Mouse (Mus musculus) MEL (cell line): ENCODE data around the gene Rras2. TPM values are rescaled to one million over a fixed set of nuclear protein-coding genes. Genes with fewer than 3 reads are reported as not detected.

Experiments
- DNase-seq: peaks from one replicate; pipeline ENCODE4 v3.0.0; 2011; ENCODE audit warnings: low read depth, low spot score
- H3K27ac ChIP-seq: 2 replicates; pipeline ENCODE4 v1.5.1; 2012; ENCODE audit warnings: low read depth, mild to moderate bottlenecking, control low read depth, low read length, moderate library complexity; ENCODE audit not compliant: control insufficient read depth
- H3K27me3 ChIP-seq, 2 experiments: fragments of 150-350 bp in 1 of 2; sonication (generic) in 1 of 2; 2 replicates each; pipeline ENCODE4 v1.6.1; 2012; ENCODE audit warnings: low read length in 2 of 2, mild to moderate bottlenecking in 2 of 2, improper control_type of control experiment in 1 of 2, moderate library complexity in 1 of 2; ENCODE audit not compliant: insufficient read depth in 2 of 2, control insufficient read depth in 1 of 2
- H3K36me3 ChIP-seq, 2 experiments: 2 replicates each; pipeline ENCODE4 v1.6.1; 2012 to 2014; ENCODE audit warnings: low read length in 2 of 2, improper control_type of control experiment in 1 of 2, inconsistent platforms in 1 of 2, mild to moderate bottlenecking in 1 of 2; ENCODE audit not compliant: insufficient read depth in 2 of 2, control insufficient read depth in 1 of 2
- H3K4me1 ChIP-seq, 2 experiments: fragments of 150-350 bp in 1 of 2; sonication (generic) in 1 of 2; 2 replicates each; pipeline ENCODE4 v1.6.1; 2012; ENCODE audit warnings: low read length in 2 of 2, improper control_type of control experiment in 1 of 2, mild to moderate bottlenecking in 1 of 2; ENCODE audit not compliant: insufficient read depth in 2 of 2, control insufficient read depth in 1 of 2
- H3K4me3 ChIP-seq, 2 experiments: fragments of 150-350 bp in 1 of 2; sonication (generic) in 1 of 2; 2 replicates each; pipeline ENCODE4 v1.5.1; 2012; ENCODE audit warnings: low read depth in 2 of 2, low read length in 2 of 2, mild to moderate bottlenecking in 2 of 2, moderate library complexity in 2 of 2, control low read depth in 1 of 2, improper control_type of control experiment in 1 of 2; ENCODE audit not compliant: control insufficient read depth in 1 of 2, insufficient read depth in 1 of 2
- H3K79me2 ChIP-seq: 2 replicates; pipeline ENCODE4 v1.6.1; 2012; ENCODE audit warnings: mild to moderate bottlenecking, low read length, moderate library complexity; ENCODE audit not compliant: control insufficient read depth, poor library complexity, insufficient read depth
- H3K9ac ChIP-seq: 2 replicates; pipeline ENCODE4 v1.6.1; 2012; ENCODE audit warnings: low read depth, mild to moderate bottlenecking, control low read depth, low read length, moderate library complexity; ENCODE audit not compliant: control insufficient read depth, poor library complexity, severe bottlenecking
- H3K9me3 ChIP-seq: fragments of 150-350 bp; sonication (generic); replicated peaks from 2 replicates; pipeline ENCODE4 v1.6.1; 2012; ENCODE audit warnings: mild to moderate bottlenecking, low read length, improper control_type of control experiment, moderate library complexity; ENCODE audit not compliant: insufficient read depth
- BHLHE40 ChIP-seq: IDR thresholded peaks from 2 replicates; pipeline ENCODE4 v1.6.1; 2012; ENCODE audit warnings: low read depth, mild to moderate bottlenecking, inconsistent platforms, low read length, improper control_type of control experiment, borderline replicate concordance
- CHD1 ChIP-seq: IDR thresholded peaks from 2 replicates; pipeline ENCODE4 v1.6.1; 2012; ENCODE audit warnings: low read depth, mild to moderate bottlenecking, inconsistent platforms, low read length, improper control_type of control experiment
- CHD2 ChIP-seq: IDR thresholded peaks from 2 replicates; pipeline ENCODE4 v1.6.1; 2011; ENCODE audit warnings: low read length, improper control_type of control experiment
- E2F4 ChIP-seq: IDR thresholded peaks from 2 replicates; pipeline ENCODE4 v1.6.1; 2011; ENCODE audit warnings: low read depth, low read length, improper control_type of control experiment, borderline replicate concordance
- GATA1 ChIP-seq: IDR thresholded peaks from 2 replicates; pipeline ENCODE4 v1.6.1; 2011; ENCODE audit warnings: low read depth, low read length, improper control_type of control experiment
- HCFC1 ChIP-seq: IDR thresholded peaks from 2 replicates; pipeline ENCODE4 v1.6.1; 2012; ENCODE audit warnings: low read depth, mild to moderate bottlenecking, inconsistent platforms, low read length, improper control_type of control experiment, moderate library complexity
- JUND ChIP-seq: IDR thresholded peaks from 2 replicates; pipeline ENCODE4 v1.6.1; 2011; ENCODE audit warnings: low read depth, mild to moderate bottlenecking, improper control_type of control experiment, low read length
- MAX ChIP-seq: IDR thresholded peaks from 2 replicates; pipeline ENCODE4 v1.6.1; 2011; ENCODE audit warnings: low read length, improper control_type of control experiment
- MXI1 ChIP-seq: IDR thresholded peaks from 2 replicates; pipeline ENCODE4 v1.6.1; 2011; ENCODE audit warnings: mild to moderate bottlenecking, low read depth, low read length, improper control_type of control experiment
- MYB ChIP-seq: IDR thresholded peaks from 2 replicates; pipeline ENCODE4 v1.6.1; 2011; ENCODE audit warnings: mild to moderate bottlenecking, low read depth, low read length, improper control_type of control experiment
- POLR2AphosphoS2 ChIP-seq: IDR thresholded peaks from 2 replicates; pipeline ENCODE4 v1.6.1; 2011; ENCODE audit warnings: low read length, improper control_type of control experiment
- RAD21 ChIP-seq: IDR thresholded peaks from 2 replicates; pipeline ENCODE4 v1.6.1; 2011; ENCODE audit warnings: mild to moderate bottlenecking, low read depth, low read length, improper control_type of control experiment
- RCOR1 ChIP-seq: IDR thresholded peaks from 2 replicates; pipeline ENCODE4 v1.6.1; 2012; ENCODE audit warnings: low read depth, mild to moderate bottlenecking, inconsistent platforms, low read length, improper control_type of control experiment
- SMC3 ChIP-seq: IDR thresholded peaks from 2 replicates; pipeline ENCODE4 v1.6.1; 2011; ENCODE audit warnings: low read depth, low read length, improper control_type of control experiment
- TAL1 ChIP-seq: IDR thresholded peaks from 2 replicates; pipeline ENCODE4 v1.6.1; 2012; ENCODE audit warnings: mild to moderate bottlenecking, inconsistent platforms, low read length, moderate library complexity, mixed read lengths
- TCF12 ChIP-seq: IDR thresholded peaks from 2 replicates; pipeline ENCODE4 v1.6.1; 2014; ENCODE audit warnings: low read depth, mild to moderate bottlenecking, inconsistent platforms, low read length, improper control_type of control experiment, moderate library complexity
- UBTF ChIP-seq: IDR thresholded peaks from 2 replicates; pipeline ENCODE4 v1.6.1; 2012; ENCODE audit warnings: low read depth, mild to moderate bottlenecking, inconsistent platforms, low read length, improper control_type of control experiment, moderate library complexity, borderline replicate concordance; ENCODE audit not compliant: insufficient read depth
- USF1 ChIP-seq: IDR thresholded peaks from 2 replicates; pipeline ENCODE4 v1.6.1; 2014; ENCODE audit warnings: low read depth, mild to moderate bottlenecking, inconsistent platforms, low read length, improper control_type of control experiment, moderate library complexity
- ZKSCAN1 ChIP-seq: IDR thresholded peaks from 2 replicates; pipeline ENCODE4 v1.6.1; 2012; ENCODE audit warnings: low read depth, mild to moderate bottlenecking, inconsistent platforms, low read length, improper control_type of control experiment, moderate library complexity
- polyA plus RNA-seq, 2 experiments: library from polyadenylated mRNA; stranded (reverse) in 1 of 2; unstranded in 1 of 2; fragments of >175 nt in 1 of 2; fragments of >200 nt in 1 of 2; gene quantifications; 2 replicates each; pipeline versions ENCODE4 v1.2.1 to v1.2.4; 2012; ENCODE audit warnings: low replicate concordance in 2 of 2, low read depth in 1 of 2; ENCODE audit not compliant: insufficient read length in 2 of 2, insufficient read depth in 1 of 2, missing spikeins in 1 of 2
- total RNA-seq: library from RNA; depleted of rRNA; stranded (reverse); fragments of 300-350 nt; gene quantifications from 2 replicates; pipeline ENCODE4 v1.2.3, GENCODE M21; 2012

Gene Rras2
- total and polyA plus RNA-seq, 3 experiments, result not detected

GRCm38 (mm10) chr7:114145841-114146240, 28.3 kb upstream of the Rras2 start:
- no peak overlapping the region for H3K27ac ChIP-seq
- H3K79me2 ChIP-seq, result no peaks in the 10 kb centered on the region
- no peaks in the 10 kb centered on the region for H3K9me3 ChIP-seq
- no peaks in the 10 kb centered on the region for H3K4me1 ChIP-seq
- H3K9ac ChIP-seq, result no peak overlapping the region
- DNase-seq, result peak; percentile 34
- H3K27me3 ChIP-seq, result no peaks in the 10 kb centered on the region
- no peak overlapping the region for H3K4me3 ChIP-seq
- no peaks in the 10 kb centered on the region for H3K36me3 ChIP-seq
- no peak for TF ChIP-seq TAL1
- TF ChIP-seq CHD1, result no peak
- TF ChIP-seq RAD21, result no peak
- no peak for TF ChIP-seq MXI1
- TF ChIP-seq MYB, result no peak
- no peak for TF ChIP-seq MAX
- no peak for TF ChIP-seq UBTF
- no peak for TF ChIP-seq HCFC1
- no peak for TF ChIP-seq USF1
- TF ChIP-seq BHLHE40, result no peak
- TF ChIP-seq POLR2AphosphoS2, result no peak
- no peak for TF ChIP-seq TCF12
- TF ChIP-seq CHD2, result no peak

- H3K36me3 ChIP-seq, result no peaks in the 10 kb centered on the region
- H3K27ac ChIP-seq, result no peak overlapping the region
- H3K4me3 ChIP-seq, result no peak overlapping the region
- H3K9ac ChIP-seq, result no peak overlapping the region
- no peaks in the 10 kb centered on the region for H3K9me3 ChIP-seq
- DNase-seq, result no peak
- H3K27me3 ChIP-seq, result no peaks in the 10 kb centered on the region
- TF ChIP-seq SMC3, result no peak
- TF ChIP-seq E2F4, result no peak
- no peak for TF ChIP-seq MAX
- TF ChIP-seq TAL1, result no peak
- no peak for TF ChIP-seq RCOR1
- no peaks in the 10 kb centered on the region for H3K4me1 ChIP-seq
- no peaks in the 10 kb centered on the region for H3K79me2 ChIP-seq
Observed at GRCm38 (mm10) chr7:114142151-114142798, 24.7 kb upstream of the Rras2 start.

GRCm38 (mm10) chr7:114140026-114140425, 22.4 kb upstream of the Rras2 start:
- no peaks in the 10 kb centered on the region for H3K9me3 ChIP-seq
- DNase-seq, result no peak

More at GRCm38 (mm10) chr7:114140026-114140425, 22.4 kb upstream of the Rras2 start:
- Histone ChIP-seq H3K36me3 (no peaks in the 10 kb centered on the region), H3K9ac (no peak overlapping the region), H3K27ac (no peak overlapping the region), H3K27me3 (no peaks in the 10 kb centered on the region), H3K4me1 (no peaks in the 10 kb centered on the region), H3K79me2 (no peaks in the 10 kb centered on the region), H3K4me3 (no peak overlapping the region)
- TF ChIP-seq GATA1, result no peak
- TF ChIP-seq JUND, result no peak
- no peak for TF ChIP-seq ZKSCAN1
- TF ChIP-seq CHD1, result no peak
